Mouse (Mus musculus) heart, adult 10 weeks (tissue): ENCODE results near the gene Cyp2b9. TPM values are rescaled to one million over a fixed set of nuclear protein-coding genes. Genes with fewer than 3 reads are reported as not detected.

ENCODE experiments used
- polyA plus RNA-seq: library from polyadenylated mRNA; stranded (reverse); fragments of 350-450 nt; fragmentation: Illumina TruSeq; extraction: RNeasy Lipid Tissue Mini Kit (QIAGEN cat#74804); gene quantifications from one replicate; pipeline ENCODE4 v1.2.3, GENCODE M21; 2014; ENCODE audit warnings: low read depth, low replicate concordance

The Cyp2b9 gene
- polyA plus RNA-seq, result 0.39 TPM

DNA sequence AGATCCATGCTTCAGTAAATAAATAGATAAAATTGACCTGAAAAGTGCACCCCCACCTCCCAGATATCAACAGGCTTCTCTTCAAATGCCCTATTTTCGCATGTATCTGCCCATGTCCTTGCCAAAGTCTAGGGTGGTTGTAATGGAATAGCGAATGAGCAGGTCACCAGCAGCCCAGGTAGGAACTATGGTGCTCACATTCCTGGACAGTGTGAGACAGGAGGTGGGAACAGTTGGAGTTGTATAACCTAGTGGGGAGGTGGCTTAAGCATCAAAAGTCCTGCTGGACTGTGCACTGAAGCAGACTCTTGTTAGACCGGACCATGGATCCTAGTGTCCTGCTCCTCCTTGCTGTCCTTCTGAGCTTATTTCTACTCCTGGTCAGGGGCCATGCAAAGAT, at the start of gene Cyp2b9:
Cyp2b9 (plus strand) TSS at position 301 of the 400 bp plus-strand sequence.

DNA sequence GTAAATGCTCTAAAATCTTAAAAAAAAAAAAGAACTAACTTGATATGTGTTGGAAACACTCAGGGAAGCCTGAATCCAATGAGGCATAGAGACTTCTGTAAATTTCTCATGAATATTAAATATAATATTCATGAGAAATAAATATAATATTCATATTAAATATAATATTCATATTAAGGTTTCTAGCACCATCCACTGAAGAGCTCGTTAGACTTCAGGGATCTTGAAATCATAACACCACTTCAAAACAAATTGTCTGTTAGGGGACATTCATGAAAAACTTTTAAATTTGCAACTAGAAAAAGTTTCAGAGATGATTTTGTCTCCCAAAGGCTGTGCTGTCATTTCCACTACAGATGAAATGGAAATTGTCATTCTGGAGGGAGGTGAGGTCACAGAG, 86.8 kb downstream of the Cyp2b9 start, which contains the start of gene Vmn1r184:
Vmn1r184 (plus strand) TSS at position 301 of the 400 bp plus-strand sequence.

Other genes with a start within 250 kb of the Cyp2b9 start
- not detected for gene Cyp2b13, start 111.9 kb upstream of the Cyp2b9 start, polyA plus RNA-seq
- not detected for gene Vmn1r184, start 86.9 kb downstream of the Cyp2b9 start, polyA plus RNA-seq
- not detected for gene Cyp2a4, start 133.8 kb downstream of the Cyp2b9 start, polyA plus RNA-seq
- gene Nlrp9c, start 230.3 kb downstream of the Cyp2b9 start, polyA plus RNA-seq, result not detected